Mouse (Mus musculus) cerebellum, adult 2 months (tissue): ENCODE measurements at regions not wholly inside any gene's neighbourhood (a gene's known extent, or its start where the extent isn't known, plus 50 kb on each side); places are given as distances from the start of the nearest gene placed in this dataset.
A peak's percentile ranks its signal among the peaks of the same experiment; 100 is the strongest.

Experiments
- DNase-seq, 2 experiments: peaks; one replicate each; pipeline ENCODE4 v3.0.0; 2021
- H3K27ac ChIP-seq: fragments of 200-500 bp; 2 replicates; pipeline ENCODE4 v1.5.1; 2012; ENCODE audit warnings: low read length, control low read depth, inconsistent platforms; ENCODE audit not compliant: insufficient read depth
- H3K27me3 ChIP-seq: fragments of 200-500 bp; 2 replicates; pipeline ENCODE4 v1.6.1; 2012; ENCODE audit warnings: inconsistent platforms, mild to moderate bottlenecking, low read length, moderate library complexity; ENCODE audit not compliant: control insufficient read depth, insufficient read depth
- H3K4me1 ChIP-seq: fragments of 200-500 bp; 2 replicates; pipeline ENCODE4 v1.6.1; 2011; ENCODE audit warnings: low read length; ENCODE audit not compliant: control insufficient read depth, insufficient read depth
- H3K4me3 ChIP-seq: fragments of 200-500 bp; replicated peaks from 2 replicates; pipeline ENCODE3; 2011; ENCODE audit warnings: mild to moderate bottlenecking, low read depth, low read length, control low read depth; ENCODE audit not compliant: insufficient read depth
- CTCF ChIP-seq: fragments of 200-500 bp; IDR thresholded peaks from 2 replicates; pipeline ENCODE4 v1.5.1; 2011; ENCODE audit warnings: low read depth, mild to moderate bottlenecking, control low read depth, low read length, moderate library complexity, borderline replicate concordance; ENCODE audit not compliant: insufficient read depth
- POLR2A ChIP-seq: fragments of 200-500 bp; IDR thresholded peaks from 2 replicates; pipeline ENCODE4 v1.6.1; 2011; ENCODE audit warnings: low read length, control low read depth, borderline replicate concordance; ENCODE audit not compliant: insufficient read depth
- WGBS: fragments of 180-500 bp; shearing (Covaris S2); methylation state at CpG from one replicate; pipeline ENCODE4 v1.1.7; 2018; 5-methylcytosine and 5-hydroxymethylcytosine counted together

DNA sequence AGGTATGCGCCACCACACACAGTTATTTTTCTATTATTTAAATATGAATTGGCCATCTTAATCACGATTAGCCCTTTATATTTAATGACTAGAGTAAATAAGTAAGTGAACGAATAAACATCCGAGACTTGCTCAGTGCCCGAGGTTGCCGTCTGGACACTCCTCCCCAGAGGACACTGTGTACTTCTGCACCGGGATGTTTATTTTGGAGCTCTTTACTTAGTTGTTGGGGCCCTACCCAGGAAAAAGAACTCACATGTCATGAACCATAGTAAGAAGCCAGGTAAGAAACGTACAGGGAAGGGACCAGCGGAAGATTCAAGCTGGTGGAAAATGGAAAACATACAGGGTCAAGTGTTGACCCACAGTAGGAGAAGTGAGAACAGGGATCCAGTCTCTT lies 89.0 kb downstream of the Akr1d1 start:
- Histone ChIP-seq H3K4me1 (no peaks in the 10 kb centered on the region), H3K27ac (no peak overlapping the region), H3K4me3 (no peak overlapping the region), H3K27me3 (no peaks in the 10 kb centered on the region)
- no peak for DNase-seq
- 89% methylated on average over 9 of the region's 9 CpGs for WGBS
- TF ChIP-seq CTCF: no peak
- TF ChIP-seq POLR2A: no peak

DNA sequence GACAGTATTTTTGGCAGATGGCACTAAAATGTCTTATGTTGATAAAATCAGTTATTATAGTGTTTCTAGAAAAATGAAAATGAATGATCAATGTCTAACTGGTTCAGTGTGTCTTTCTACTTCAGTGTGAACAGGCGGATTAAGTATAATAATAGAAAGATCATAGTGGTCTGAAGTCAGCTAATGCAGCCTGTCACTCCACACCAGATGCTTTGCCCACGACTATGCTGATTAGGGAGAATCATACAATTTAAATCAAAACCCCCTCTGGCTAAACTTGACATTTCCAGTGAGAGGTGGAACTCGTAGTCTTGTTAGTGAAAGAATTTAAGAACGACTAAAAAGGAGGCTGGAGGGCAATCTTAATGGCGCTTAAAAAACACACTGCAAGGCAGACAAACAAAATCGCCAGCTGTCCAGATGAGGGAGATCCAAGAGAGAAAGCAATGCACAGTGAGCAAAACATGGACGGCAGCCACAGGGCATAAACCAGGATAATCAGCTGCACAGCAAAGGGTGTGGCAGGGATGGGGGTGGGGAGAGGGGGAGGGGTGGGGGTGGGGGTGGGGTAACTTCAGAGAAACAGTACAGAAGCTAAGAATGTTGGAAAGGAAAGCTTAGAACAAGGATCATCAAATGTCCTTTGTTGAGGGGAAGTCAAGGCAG lies 91.5 kb downstream of the Akr1d1 start:
- WGBS: 43% methylated on average over 7 of the region's 7 CpGs
- no peak for TF ChIP-seq POLR2A

DNA sequence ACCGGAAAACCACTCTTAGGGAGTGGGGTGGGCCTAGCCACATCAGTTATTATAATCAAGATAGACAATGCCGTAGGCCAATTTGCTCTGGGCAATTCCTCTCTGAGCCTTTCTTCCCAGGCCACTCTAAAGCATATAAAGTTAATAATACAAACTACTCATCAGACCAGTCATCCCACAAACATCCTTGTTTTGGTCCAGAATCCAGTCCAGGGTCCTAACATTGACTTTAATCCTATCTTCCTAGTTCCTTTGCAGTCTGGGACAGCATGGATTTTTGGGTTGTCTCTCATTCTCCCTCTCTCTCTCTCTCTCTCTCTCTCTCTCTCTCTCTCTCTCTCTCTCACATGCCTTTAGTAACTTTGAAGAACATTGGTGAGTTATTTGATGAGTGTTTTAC lies 92.3 kb downstream of the Akr1d1 start:
- 90% methylated on average over 2 of the region's 2 CpGs for WGBS

More for the DNA sequence above, 91.5 kb downstream of the Akr1d1 start:
- no peak for DNase-seq
- Histone ChIP-seq H3K4me3 (no peak overlapping the region), H3K4me1 (no peaks in the 10 kb centered on the region), H3K27me3 (no peaks in the 10 kb centered on the region), H3K27ac (no peak overlapping the region)

DNA sequence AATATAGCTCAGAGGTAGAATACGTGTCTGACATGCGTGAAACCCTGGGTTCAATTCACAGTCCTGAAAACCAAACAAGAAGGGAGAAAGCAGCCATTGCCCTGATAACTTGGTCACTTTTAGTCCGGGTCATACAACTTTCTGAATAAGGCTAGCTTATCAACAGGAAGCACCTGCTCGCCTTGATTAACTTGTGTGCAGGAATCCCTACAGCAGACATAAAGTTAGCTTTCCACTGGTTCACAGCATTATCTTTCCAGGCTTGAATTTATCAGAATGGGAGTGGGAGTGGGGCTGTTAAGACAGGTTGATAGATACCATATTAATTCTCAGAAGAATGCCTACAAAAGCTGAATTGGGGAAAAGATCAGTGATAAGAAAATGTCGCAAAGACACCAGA lies 97.2 kb downstream of the Akr1d1 start:
- no peaks in the 10 kb centered on the region for H3K27me3 ChIP-seq
- 92% methylated on average over 5 of the region's 5 CpGs for WGBS
- TF ChIP-seq POLR2A (no peak), CTCF (no peak)
- no peak overlapping the region for H3K4me3 ChIP-seq
- no peak for DNase-seq
- H3K4me1 ChIP-seq: no peaks in the 10 kb centered on the region
- no peak overlapping the region for H3K27ac ChIP-seq

More for the DNA sequence above, 92.3 kb downstream of the Akr1d1 start:
- Histone ChIP-seq H3K4me1 (no peaks in the 10 kb centered on the region), H3K4me3 (no peak overlapping the region), H3K27ac (no peak overlapping the region), H3K27me3 (no peaks in the 10 kb centered on the region)
- DNase-seq: no peak
- TF ChIP-seq POLR2A (no peak), CTCF (no peak)

DNA sequence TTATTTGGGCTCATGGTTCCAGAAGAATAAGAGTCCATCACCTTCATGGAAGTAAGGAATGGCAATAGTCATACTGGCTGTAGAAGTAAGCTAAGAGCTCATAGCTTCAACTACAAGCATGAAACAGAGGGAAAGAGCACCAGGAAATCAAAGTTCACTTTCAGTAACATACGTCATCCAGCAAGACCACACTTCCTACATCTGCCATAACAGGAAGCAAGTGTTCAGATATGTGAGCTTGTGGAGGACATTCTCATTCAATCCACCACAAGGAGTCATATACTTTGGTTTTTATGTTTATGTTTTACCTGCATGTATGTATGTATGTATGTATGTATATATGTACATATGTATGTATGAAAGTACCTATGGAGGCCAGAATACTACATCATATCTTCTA lies 104.0 kb downstream of the Akr1d1 start:
- Histone ChIP-seq H3K27ac (no peak overlapping the region), H3K4me1 (no peaks in the 10 kb centered on the region), H3K4me3 (no peak overlapping the region), H3K27me3 (no peaks in the 10 kb centered on the region)
- WGBS: 98% methylated on average over 1 of the region's 1 CpGs
- DNase-seq: no peak
- TF ChIP-seq POLR2A (no peak), CTCF (no peak)

DNA sequence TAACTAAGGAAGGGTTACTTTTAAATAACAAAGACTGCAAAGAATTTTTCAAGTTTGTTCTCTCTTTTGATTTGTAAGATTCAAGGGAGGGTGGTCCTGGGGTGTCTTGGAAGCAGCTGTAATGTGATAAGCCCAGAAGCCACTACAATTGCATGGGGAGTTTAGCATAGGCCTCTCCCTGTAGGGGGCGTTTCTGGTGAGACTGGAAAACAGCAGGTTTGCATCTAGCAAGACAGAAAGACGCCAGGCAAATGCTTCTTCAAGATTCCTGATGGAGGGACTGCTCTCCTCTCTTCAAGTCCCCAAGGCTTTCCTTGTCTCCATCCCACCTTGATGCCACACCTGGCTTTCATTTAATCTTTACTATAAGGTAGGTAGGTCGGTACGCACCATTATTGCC lies 112.1 kb downstream of the Akr1d1 start:
- H3K4me3 ChIP-seq: no peak overlapping the region
- TF ChIP-seq POLR2A: no peak
- TF ChIP-seq CTCF: no peak
- WGBS: 34% methylated on average over 4 of the region's 4 CpGs
- H3K4me1 ChIP-seq: no peaks in the 10 kb centered on the region
- peak; percentile 13 to 20 for DNase-seq
- H3K27me3 ChIP-seq: no peaks in the 10 kb centered on the region
- no peak overlapping the region for H3K27ac ChIP-seq

DNA sequence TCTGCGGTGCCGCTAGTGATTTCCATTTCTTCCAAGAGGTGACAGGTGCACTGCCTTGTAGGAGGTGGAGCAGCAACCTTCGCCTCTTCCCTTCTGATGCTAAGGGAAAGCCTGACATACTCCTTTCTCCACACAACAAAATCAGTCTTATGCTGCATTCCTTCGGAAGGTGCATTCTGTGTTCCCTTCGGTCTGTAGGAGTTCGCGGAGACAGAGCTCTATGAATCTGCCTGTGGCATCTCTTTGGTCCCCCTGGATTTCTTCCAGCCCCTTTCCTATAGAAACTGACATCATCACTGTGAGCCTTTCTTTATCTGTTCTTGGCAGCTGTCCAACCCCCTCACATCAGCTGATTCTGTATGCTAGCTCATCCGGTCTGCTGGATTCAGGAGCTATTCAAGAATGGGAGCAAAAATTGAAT lies 112.7 kb downstream of the Akr1d1 start:
- 4% methylated on average over 8 of the region's 8 CpGs for WGBS
- TF ChIP-seq POLR2A (peak; percentile 29; the same call in 1 of the 2 replicates), CTCF (no peak)
- no peak overlapping the region for H3K27ac ChIP-seq
- H3K4me3 ChIP-seq: peak overlapping the region; percentile 38
- no peaks in the 10 kb centered on the region for H3K27me3 ChIP-seq
- peak; percentile 68 to 73 for DNase-seq
- no peaks in the 10 kb centered on the region for H3K4me1 ChIP-seq

DNA sequence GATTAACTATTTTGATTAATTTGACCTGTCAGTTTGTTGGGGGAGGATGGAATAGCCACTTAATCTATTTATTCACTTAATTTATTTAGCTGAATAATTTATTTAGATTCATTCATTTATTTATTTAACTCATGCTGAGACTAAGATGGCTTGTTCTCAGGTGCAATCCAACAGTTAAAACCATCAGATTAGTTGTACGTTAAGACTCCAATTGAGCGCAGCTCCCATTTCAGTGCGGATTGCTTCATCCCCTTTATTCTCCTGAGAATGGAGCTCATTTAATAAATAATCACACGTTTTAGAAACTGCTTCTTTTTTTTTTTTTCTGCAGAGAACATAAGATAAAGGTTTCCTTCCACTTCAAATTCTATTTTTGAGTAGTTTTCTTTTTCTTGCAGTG lies 113.2 kb downstream of the Akr1d1 start:
- 66% methylated on average over 4 of the region's 4 CpGs for WGBS
- Histone ChIP-seq H3K4me1 (no peaks in the 10 kb centered on the region), H3K4me3 (no peak overlapping the region), H3K27me3 (no peaks in the 10 kb centered on the region), H3K27ac (no peak overlapping the region)
- DNase-seq: no peak
- TF ChIP-seq POLR2A (no peak), CTCF (no peak)
